Mouse (Mus musculus): ENCODE data around the gene Foxn4.

DNA sequence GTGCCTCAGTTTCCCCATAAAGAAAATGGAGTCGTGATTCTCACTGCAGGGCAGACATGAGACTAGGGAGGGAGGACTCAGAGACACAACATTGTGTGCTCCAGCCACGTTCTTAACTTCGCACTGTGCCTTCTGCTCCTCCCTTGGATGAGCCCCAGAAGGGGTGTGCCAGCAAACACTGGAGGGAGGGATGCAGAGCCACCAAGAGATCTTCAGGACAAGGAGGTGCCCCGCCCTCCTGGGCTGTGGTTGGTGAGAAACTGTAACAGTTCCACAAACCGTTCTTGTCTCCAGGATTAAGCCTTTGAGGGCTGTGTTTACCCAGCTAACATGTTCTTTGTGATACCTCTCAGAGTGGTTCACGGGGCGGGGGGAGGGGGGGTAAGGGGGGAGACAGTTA, 5.0 kb downstream of the Foxn4 start:
- TF ChIP-seq CTCF (IDR thresholded peaks at IDR 0.05; ENCODE audit: low read depth, low read length) (no peak), POLR2A (IDR thresholded peaks at IDR 0.05; ENCODE audit: borderline replicate concordance, low read depth, low read length) (no peak)

All from bone marrow macrophage, adult 2 months (primary cell).